In the genomic region with DNA sequence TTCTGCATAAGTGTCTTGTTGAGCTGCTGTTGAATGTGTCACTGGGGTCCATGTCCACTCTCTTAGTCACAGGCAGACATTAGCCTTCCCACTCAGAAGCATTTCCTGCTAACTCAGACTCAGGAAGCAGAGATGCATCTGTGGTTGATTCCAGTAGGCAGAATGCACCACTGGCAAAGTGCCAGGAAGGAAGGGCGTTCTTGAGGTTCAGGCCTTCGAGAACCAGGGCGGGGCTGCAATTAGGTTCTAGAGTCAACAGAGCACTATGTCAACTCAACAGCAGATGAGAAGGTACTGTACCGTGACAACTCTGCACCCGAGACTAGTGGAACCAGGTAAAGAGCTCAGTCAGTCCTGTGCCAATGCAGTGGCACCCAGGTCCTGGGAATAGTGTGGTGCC, we compare ENCODE assay signal across 11 mouse cellular contexts.
A peak's percentile ranks its signal among the peaks of the same experiment; 100 is the strongest.
DNase-seq lines count a peak whose midpoint lies in the region; ATAC-seq and TF ChIP-seq lines count a peak whose summit lies in the region.
"Had no signal": no experiment of that assay in that cellular context is flagged by ENCODE, and none has a peak within 500 bp of the region (broad histone marks: within the 10 kb centered on the region; RNA-seq: fewer than 3 reads in every experiment).

No protein-coding gene starts in this region.

- no peak overlapping the region for H3K4me2 ChIP-seq in lung, postnatal 0 days (replicated peaks; ENCODE audit: low read depth, low read length)
- H3K4me2 ChIP-seq in stomach, postnatal 0 days (replicated peaks; ENCODE audit: low read depth): no peak overlapping the region

- TF ChIP-seq EP300 in lung, postnatal 0 days (IDR thresholded peaks at IDR 0.05): peak; percentile 30; the same call in 1 of the 2 replicates
- TF ChIP-seq EP300 in stomach, postnatal 0 days (optimal IDR thresholded peaks at IDR 0.05): no peak

- no peaks in the 10 kb centered on the region for H3K9me3 ChIP-seq in lung, postnatal 0 days (ENCODE audit: low read length)
- no peaks in the 10 kb centered on the region for H3K9me3 ChIP-seq in stomach, postnatal 0 days (ENCODE audit: control insufficient read depth, low read length)

- H3K9ac ChIP-seq in lung, postnatal 0 days (replicated peaks; ENCODE audit: low read depth): no peak overlapping the region
- no peak overlapping the region for H3K9ac ChIP-seq in stomach, postnatal 0 days (ENCODE audit: low read length)

- peak; percentile 32 for ATAC-seq in lung, postnatal 0 days
- ATAC-seq in stomach, postnatal 0 days (ENCODE audit: low FRiP score, low TSS enrichment): peak; percentile 90

- DNase-seq in cerebellum, postnatal 10 days: peak; percentile 14 to 18
- DNase-seq in cerebellum, postnatal 25 days: no peak
- peak; percentile 5 for DNase-seq in urinary bladder, postnatal 14 days (ENCODE audit: low spot score)
- no peak for DNase-seq in urinary bladder, postnatal 36 days (ENCODE audit: low spot score in 2 of 2)
- peak; percentile 39 for DNase-seq in lung, postnatal 0 days (ENCODE audit: low spot score)
- DNase-seq in stomach, postnatal 0 days (ENCODE audit: low spot score): peak; percentile 55
- no peak for DNase-seq in layer of hippocampus, postnatal 14 days (ENCODE audit: low spot score in 2 of 2)
- no peak for DNase-seq in heart, adult 11 months
- DNase-seq: cerebellum, adult 2 months; right cerebral cortex, postnatal 25 days had no signal

- H3K27ac ChIP-seq in lung, postnatal 0 days (ENCODE audit: low read length): no peak overlapping the region
- no peak overlapping the region for H3K27ac ChIP-seq in stomach, postnatal 0 days (replicated peaks)

- no peak overlapping the region for H3K4me3 ChIP-seq in lung, postnatal 0 days (ENCODE audit: low read depth, low read length)
- H3K4me3 ChIP-seq in stomach, postnatal 0 days (ENCODE audit: low read depth, low read length): no peak overlapping the region

- 45% methylated on average over 5 of the region's 5 CpGs for WGBS in lung, postnatal 0 days
- 52% methylated on average over 5 of the region's 5 CpGs for WGBS in stomach, postnatal 0 days

- no peaks in the 10 kb centered on the region for H3K27me3 ChIP-seq in lung, postnatal 0 days (replicated peaks; ENCODE audit: insufficient read depth, low read length)
- H3K27me3 ChIP-seq in stomach, postnatal 0 days (ENCODE audit: control insufficient read depth, insufficient read depth, low read length): no peaks in the 10 kb centered on the region
- H3K27me3 ChIP-seq: CH12.LX had no signal

- H3K36me3 ChIP-seq in lung, postnatal 0 days (ENCODE audit: insufficient read depth, low read length): no peaks in the 10 kb centered on the region
- H3K36me3 ChIP-seq in stomach, postnatal 0 days (ENCODE audit: control insufficient read depth, insufficient read depth, low read length): no peaks in the 10 kb centered on the region

- no peaks in the 10 kb centered on the region for H3K4me1 ChIP-seq in lung, postnatal 0 days (ENCODE audit: insufficient read depth, low read depth, low read length)
- no peaks in the 10 kb centered on the region for H3K4me1 ChIP-seq in stomach, postnatal 0 days (replicated peaks; ENCODE audit: control insufficient read depth, insufficient read depth)

- no peak for TF ChIP-seq CTCF in lung, postnatal 0 days (IDR thresholded peaks at IDR 0.05)
- TF ChIP-seq CTCF in stomach, postnatal 0 days (IDR thresholded peaks at IDR 0.05; ENCODE audit: low read depth): no peak

Comparison
In these comparisons a context has a peak if more than half of its experiments do, and no peak if none do; other contexts are left out.
1. DNase-seq: peak in cerebellum, postnatal 10 days (2 of 2), urinary bladder, postnatal 14 days (single experiment), lung, postnatal 0 days (single experiment) and stomach, postnatal 0 days (single experiment); none in cerebellum, postnatal 25 days (0 of 2), urinary bladder, postnatal 36 days (0 of 2), layer of hippocampus, postnatal 14 days (0 of 2) and heart, adult 11 months (single experiment).